ENCODE assay signal across 9 mouse cellular contexts in genomic region chr19:50440246-50440910, GRCm38 (mm10).
DNase-seq lines count a peak whose midpoint lies in the region; ATAC-seq and TF ChIP-seq lines count a peak whose summit lies in the region.
"Had no signal": no experiment of that assay in that cellular context is flagged by ENCODE, and none has a peak within 500 bp of the region (broad histone marks: within the 10 kb centered on the region; RNA-seq: fewer than 3 reads in every experiment).

No protein-coding gene starts in this region.

- H3K4me2 ChIP-seq in intestine, embryonic 16.5 days (ENCODE audit: low read depth, low read length) = 0 out of 2 replicates have a peak overlapping the region, but pooled peaks have one; percentile 3
- no peak overlapping the region; the same call in 1 of the 2 replicates for H3K4me2 ChIP-seq in intestine, postnatal 0 days (replicated peaks; ENCODE audit: low read depth)
- H3K4me2 ChIP-seq in midbrain, embryonic 15.5 days = peak overlapping the region; percentile 50

- ATAC-seq in intestine, embryonic 16.5 days = no peak
- ATAC-seq in intestine, postnatal 0 days = no peak
- ATAC-seq in midbrain, embryonic 15.5 days (replicated peaks) = peak; percentile 72

- intact Hi-C loops in gastrocnemius, adult 2 months (cut with DNase I) = no loop called here

- no peaks in the 10 kb centered on the region for H3K9me3 ChIP-seq in intestine, embryonic 16.5 days (ENCODE audit: control insufficient read depth, low read length)
- no peaks in the 10 kb centered on the region for H3K9me3 ChIP-seq in intestine, postnatal 0 days (ENCODE audit: control insufficient read depth)
- no peaks in the 10 kb centered on the region for H3K9me3 ChIP-seq in midbrain, embryonic 15.5 days

- no peaks in the 10 kb centered on the region for H3K36me3 ChIP-seq in intestine, embryonic 16.5 days (ENCODE audit: control insufficient read depth, insufficient read depth, low read length)
- no peaks in the 10 kb centered on the region for H3K36me3 ChIP-seq in intestine, postnatal 0 days (ENCODE audit: control insufficient read depth, insufficient read depth)
- no peaks in the 10 kb centered on the region for H3K36me3 ChIP-seq in midbrain, embryonic 15.5 days (replicated peaks)

- H3K27me3 ChIP-seq in intestine, embryonic 16.5 days (replicated peaks; ENCODE audit: control insufficient read depth, insufficient read depth, low read length) = no peaks in the 10 kb centered on the region
- H3K27me3 ChIP-seq in intestine, postnatal 0 days (replicated peaks; ENCODE audit: control insufficient read depth, insufficient read depth, low read length) = no peaks in the 10 kb centered on the region
- H3K27me3 ChIP-seq in midbrain, embryonic 15.5 days (replicated peaks) = 0 out of 2 replicates have a peak, but pooled peaks cover 3% of the 10 kb centered on the region

- no peak for TF ChIP-seq CTCF in intestine, postnatal 0 days (IDR thresholded peaks at IDR 0.05; ENCODE audit: low read depth)
- no peak for TF ChIP-seq CTCF in gastrocnemius, adult 2 months (IDR thresholded peaks at IDR 0.05)

- no peak overlapping the region for H3K4me3 ChIP-seq in intestine, embryonic 16.5 days (ENCODE audit: low read length)
- no peak overlapping the region for H3K4me3 ChIP-seq in intestine, postnatal 0 days (ENCODE audit: low read depth, low read length)
- peak overlapping the region; percentile 24 for H3K4me3 ChIP-seq in midbrain, embryonic 15.5 days
- no peak overlapping the region for H3K4me3 ChIP-seq in gastrocnemius, adult 2 months

- no peak overlapping the region for H3K27ac ChIP-seq in intestine, embryonic 16.5 days (ENCODE audit: low read length)
- no peak overlapping the region for H3K27ac ChIP-seq in intestine, postnatal 0 days (ENCODE audit: low read depth, low read length)
- H3K27ac ChIP-seq in midbrain, embryonic 15.5 days = peak overlapping the region; percentile 65
- no peak overlapping the region for H3K27ac ChIP-seq in gastrocnemius, adult 2 months
- H3K27ac ChIP-seq: liver, embryonic 14.5 days had no signal

- 10% methylated on average over 11 of the region's 11 CpGs for WGBS in intestine, embryonic 16.5 days
- WGBS in intestine, postnatal 0 days = 15% methylated on average over 11 of the region's 11 CpGs
- under 1% methylated on average over 11 of the region's 11 CpGs for whole genome bisulfite sequencing in midbrain, embryonic 15.5 days

- DNase-seq in embryo, embryonic 10 days (ENCODE audit: low spot score) = peak; percentile 70
- peak; percentile 12 for DNase-seq in forelimb bud, embryonic 11.5 days (ENCODE audit: low read depth, low spot score)
- no peak for DNase-seq in adrenal gland, postnatal 36 days
- no peak for DNase-seq in right cerebral cortex, postnatal 36 days (ENCODE audit: low spot score in 2 of 2)
- DNase-seq in gastrocnemius, adult 2 months = no peak

- 0 out of 2 replicates have a peak, but pooled peaks cover 4% of the 10 kb centered on the region for H3K4me1 ChIP-seq in intestine, embryonic 16.5 days (ENCODE audit: control insufficient read depth, insufficient read depth, low read length)
- H3K4me1 ChIP-seq in intestine, postnatal 0 days (replicated peaks; ENCODE audit: control insufficient read depth, insufficient read depth, low read length) = no peaks in the 10 kb centered on the region
- H3K4me1 ChIP-seq in midbrain, embryonic 15.5 days = peaks cover 34% of the 10 kb centered on the region

- no peak overlapping the region for H3K9ac ChIP-seq in intestine, embryonic 16.5 days (ENCODE audit: low read depth, low read length)
- no peak overlapping the region for H3K9ac ChIP-seq in intestine, postnatal 0 days (ENCODE audit: low read depth, low read length)
- H3K9ac ChIP-seq in midbrain, embryonic 15.5 days = 0 out of 2 replicates have a peak overlapping the region, but pooled peaks have one; percentile 12
- H3K9ac ChIP-seq: liver, embryonic 14.5 days had no signal

Comparison
In these comparisons a context has a peak if more than half of its experiments do, and no peak if none do; other contexts are left out.
1. DNase-seq: peak in embryo, embryonic 10 days (single experiment) and forelimb bud, embryonic 11.5 days (single experiment); none in adrenal gland, postnatal 36 days (0 of 2), right cerebral cortex, postnatal 36 days (0 of 2) and gastrocnemius, adult 2 months (single experiment).